Mouse (Mus musculus): Measurements from ENCODE around the gene Tial1. TPM values are rescaled to one million over a fixed set of nuclear protein-coding genes. Genes with fewer than 3 reads are reported as not detected.

Gene Tial1
- total RNA-seq, 2 experiments from 2014 or later: 42.0 to 45.4 TPM

Small RNA genes lying within 50 kb of the gene (microRNA-seq; reads per million reads assigned to microRNA genes)
- gene Gm24365: not detected

Other genes starting within 250 kb of the Tial1 start
- gene Armc5, start 224.4 kb downstream of the Tial1 start, total RNA-seq (2021): 1 to 10 TPM; 6.8 to 7.2 TPM
- 1 to 10 TPM; 3.3 to 3.4 TPM for gene 9130023H24Rik, start 223.7 kb downstream of the Tial1 start, total RNA-seq (2021)
- gene Tgfb1i1, start 214.9 kb downstream of the Tial1 start, total RNA-seq (2021): 10 to 100 TPM; 19.6 to 22.5 TPM
- gene Slc5a2, start 196.1 kb downstream of the Tial1 start, total RNA-seq (2021): not detected
- 1 to 10 TPM; 6.1 to 6.4 TPM for gene BC017158, start 163.5 kb downstream of the Tial1 start, total RNA-seq (2021)
- gene Rgs10, start 43.0 kb downstream of the Tial1 start, total RNA-seq (2021): 10 to 100 TPM; 10.7 to 11.8 TPM
- 100 to 1,000 TPM; 220 to 262 TPM for gene Bag3, start 61.9 kb upstream of the Tial1 start, total RNA-seq (2021)
- 1 to 10 TPM; 5.1 to 5.8 TPM for gene Inpp5f, start 149.6 kb upstream of the Tial1 start, total RNA-seq (2021)

Measured in heart, postnatal 25 days (tissue).